Mouse (Mus musculus): ENCODE results near the gene Cxcr3. TPM values are rescaled to one million over a fixed set of nuclear protein-coding genes. Genes with fewer than 3 reads are reported as not detected.

The Cxcr3 gene
- polyA plus RNA-seq, 1 experiment = 7.0 TPM

DNA sequence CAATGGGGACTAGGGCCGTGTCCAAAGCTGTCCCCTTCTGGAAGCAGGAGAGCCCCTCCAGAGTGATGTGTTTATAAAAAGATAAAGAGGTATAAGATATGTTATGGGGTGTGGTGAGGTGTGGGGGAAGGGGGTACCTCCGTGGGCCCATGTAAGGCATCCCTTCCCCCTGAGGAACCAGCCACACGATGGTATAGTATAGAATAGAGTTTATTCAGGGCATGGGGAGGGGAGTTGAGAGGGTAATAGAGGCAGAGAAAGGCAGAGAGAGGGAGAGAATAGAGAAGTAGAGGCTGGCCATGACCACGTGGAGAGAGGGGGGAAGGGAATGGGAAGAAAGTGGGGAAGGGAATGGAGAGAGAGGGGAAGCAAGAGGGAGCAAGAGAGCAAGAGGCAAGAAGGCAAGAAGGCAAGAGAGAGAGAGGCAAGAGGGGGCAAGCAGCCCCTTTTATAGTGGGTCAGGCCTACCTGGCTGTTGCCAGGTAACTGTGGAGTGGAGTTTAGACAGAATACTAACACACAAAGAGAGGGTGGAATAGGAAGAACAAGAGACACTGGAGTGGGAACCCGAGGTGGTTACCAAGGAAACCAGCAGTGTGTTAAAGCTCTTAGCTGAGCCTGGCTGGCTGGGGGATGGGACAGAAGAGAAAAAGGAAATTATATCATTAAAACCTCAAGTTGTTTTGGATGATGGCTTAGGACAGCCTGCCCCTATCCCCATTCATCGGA is 6.4 kb upstream of the Cxcr3 start:
- no peak overlapping the region; the same call in 1 of the 2 replicates for H3K27ac ChIP-seq (ENCODE audit: insufficient read depth, low read depth, low read length)
- TF ChIP-seq POLR2A (IDR thresholded peaks at IDR 0.05; ENCODE audit: borderline replicate concordance, low read depth, low read length) (no peak), CTCF (IDR thresholded peaks at IDR 0.05; ENCODE audit: low read depth, low read length) (no peak)
- peaks cover 11% of the 10 kb centered on the region for H3K4me1 ChIP-seq (ENCODE audit: control insufficient read depth, insufficient read depth, low read length)
- H3K4me3 ChIP-seq (ENCODE audit: insufficient read depth, low read length) = no peak overlapping the region

DNA sequence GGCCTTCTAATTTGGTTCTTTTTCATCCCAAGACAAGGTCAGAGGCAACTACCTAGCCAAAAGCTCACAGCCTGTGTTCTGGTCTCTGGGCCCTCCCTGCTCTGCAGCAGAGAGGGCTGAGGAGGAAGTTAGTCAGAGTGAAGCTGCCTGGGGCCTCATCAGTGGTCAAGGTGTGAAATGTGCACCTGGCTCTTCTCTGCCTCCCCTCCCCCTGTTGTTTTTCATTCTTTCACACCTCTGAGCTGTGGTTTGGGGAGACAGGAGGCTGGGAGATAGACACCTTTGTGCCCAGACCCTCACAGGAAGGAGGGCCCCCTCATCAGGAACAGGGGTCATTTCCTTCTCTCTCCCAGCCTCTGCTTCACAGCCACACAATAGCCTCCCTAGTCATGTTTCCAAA is 3.1 kb upstream of the Cxcr3 start:
- H3K4me1 ChIP-seq (ENCODE audit: control insufficient read depth, insufficient read depth, low read length) = peaks cover 25% of the 10 kb centered on the region
- TF ChIP-seq CTCF (IDR thresholded peaks at IDR 0.05; ENCODE audit: low read depth, low read length) = no peak
- TF ChIP-seq POLR2A (IDR thresholded peaks at IDR 0.05; ENCODE audit: borderline replicate concordance, low read depth, low read length) = no peak

GRCm38 (mm10) chrX:101734981-101735380 is 912 bp upstream of the Cxcr3 start:
- Histone ChIP-seq H3K27ac (ENCODE audit: insufficient read depth, low read depth, low read length) (peak overlapping the region; percentile 40; the same call in 1 of the 2 replicates), H3K4me1 (ENCODE audit: control insufficient read depth, insufficient read depth, low read length) (peaks cover 21% of the 10 kb centered on the region), H3K4me3 (ENCODE audit: insufficient read depth, low read length) (no peak overlapping the region)
- no peak for TF ChIP-seq POLR2A (IDR thresholded peaks at IDR 0.05; ENCODE audit: borderline replicate concordance, low read depth, low read length)
- TF ChIP-seq CTCF (IDR thresholded peaks at IDR 0.05; ENCODE audit: low read depth, low read length) = no peak

More for the DNA sequence above, 3.1 kb upstream of the Cxcr3 start:
- Histone ChIP-seq H3K27ac (ENCODE audit: insufficient read depth, low read depth, low read length) (no peak overlapping the region), H3K4me3 (ENCODE audit: insufficient read depth, low read length) (no peak overlapping the region)

GRCm38 (mm10) chrX:101733288-101733687 is 781 bp downstream of the Cxcr3 start:
- TF ChIP-seq CTCF (IDR thresholded peaks at IDR 0.05; ENCODE audit: low read depth, low read length) (no peak), POLR2A (IDR thresholded peaks at IDR 0.05; ENCODE audit: borderline replicate concordance, low read depth, low read length) (no peak)
- H3K4me3 ChIP-seq (ENCODE audit: insufficient read depth, low read length) = peak overlapping the region; percentile 55
- peak overlapping the region; percentile 97 for H3K27ac ChIP-seq (ENCODE audit: insufficient read depth, low read depth, low read length)
- peaks cover 28% of the 10 kb centered on the region for H3K4me1 ChIP-seq (ENCODE audit: control insufficient read depth, insufficient read depth, low read length)

DNA sequence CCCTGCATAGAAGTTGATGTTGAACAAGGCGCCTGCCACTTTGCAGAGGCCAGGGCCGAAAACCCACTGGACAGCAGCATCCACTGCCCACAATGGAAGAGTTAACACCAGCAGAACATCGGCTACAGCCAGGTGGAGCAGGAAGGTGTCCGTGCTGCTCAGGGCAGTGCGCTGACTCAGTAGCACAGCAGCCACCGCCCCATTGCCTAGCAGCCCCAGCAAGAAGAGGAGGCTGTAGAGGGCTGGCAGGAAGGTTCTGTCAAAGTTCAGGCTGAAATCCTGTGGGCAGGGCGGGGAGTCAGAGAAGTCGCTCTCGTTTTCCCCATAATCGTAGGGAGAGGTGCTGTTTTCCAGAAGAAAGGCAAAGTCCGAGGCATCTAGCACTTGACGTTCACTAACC is 1.4 kb downstream of the Cxcr3 start:
- H3K27ac ChIP-seq (ENCODE audit: insufficient read depth, low read depth, low read length) = no peak overlapping the region; the same call in 1 of the 2 replicates
- peaks cover 31% of the 10 kb centered on the region for H3K4me1 ChIP-seq (ENCODE audit: control insufficient read depth, insufficient read depth, low read length)
- TF ChIP-seq POLR2A (IDR thresholded peaks at IDR 0.05; ENCODE audit: borderline replicate concordance, low read depth, low read length) = no peak
- TF ChIP-seq CTCF (IDR thresholded peaks at IDR 0.05; ENCODE audit: low read depth, low read length) = no peak
- no peak overlapping the region for H3K4me3 ChIP-seq (ENCODE audit: insufficient read depth, low read length)

- peak overlapping the region; percentile 8; the same call in 1 of the 2 replicates for H3K27ac ChIP-seq (ENCODE audit: insufficient read depth, low read depth, low read length)
- peaks cover 30% of the 10 kb centered on the region for H3K4me1 ChIP-seq (ENCODE audit: control insufficient read depth, insufficient read depth, low read length)
- no peak for TF ChIP-seq CTCF (IDR thresholded peaks at IDR 0.05; ENCODE audit: low read depth, low read length)
- TF ChIP-seq POLR2A (IDR thresholded peaks at IDR 0.05; ENCODE audit: borderline replicate concordance, low read depth, low read length) = no peak
- no peak overlapping the region for H3K4me3 ChIP-seq (ENCODE audit: insufficient read depth, low read length)
Measured at GRCm38 (mm10) chrX:101730010-101730409, 4.1 kb downstream of the Cxcr3 start.

DNA sequence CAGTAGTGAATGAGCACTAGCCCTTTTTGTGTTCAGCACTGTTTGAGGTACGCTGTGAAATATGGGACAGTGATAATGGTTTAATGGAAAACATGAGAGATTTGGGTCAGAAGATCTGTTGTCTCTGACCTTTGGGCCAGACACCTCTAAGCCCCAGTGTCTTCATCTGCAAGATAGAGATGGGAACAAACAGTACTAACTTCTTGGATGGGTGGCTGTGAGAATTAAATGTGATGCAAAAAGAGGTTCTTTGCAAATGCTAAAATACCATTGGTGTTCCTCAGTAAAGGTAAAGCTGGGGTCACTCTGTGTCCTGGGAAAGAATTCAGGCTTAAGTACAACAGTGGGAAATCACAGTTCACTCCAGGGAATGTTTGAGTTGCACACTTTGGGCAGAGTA is 13.7 kb downstream of the Cxcr3 start:
- Histone ChIP-seq H3K27ac (ENCODE audit: insufficient read depth, low read depth, low read length) (no peak overlapping the region), H3K4me3 (ENCODE audit: insufficient read depth, low read length) (no peak overlapping the region), H3K4me1 (ENCODE audit: control insufficient read depth, insufficient read depth, low read length) (no peaks in the 10 kb centered on the region; the same call in 1 of the 2 replicates)
- TF ChIP-seq CTCF (IDR thresholded peaks at IDR 0.05; ENCODE audit: low read depth, low read length) = no peak
- TF ChIP-seq POLR2A (IDR thresholded peaks at IDR 0.05; ENCODE audit: borderline replicate concordance, low read depth, low read length) = no peak

GRCm38 (mm10) chrX:101705111-101705510 is 29.0 kb downstream of the Cxcr3 start:
- Histone ChIP-seq H3K27ac (ENCODE audit: insufficient read depth, low read depth, low read length) (no peak overlapping the region), H3K4me1 (ENCODE audit: control insufficient read depth, insufficient read depth, low read length) (no peaks in the 10 kb centered on the region), H3K4me3 (ENCODE audit: insufficient read depth, low read length) (no peak overlapping the region)
- TF ChIP-seq CTCF (IDR thresholded peaks at IDR 0.05; ENCODE audit: low read depth, low read length) (no peak), POLR2A (IDR thresholded peaks at IDR 0.05; ENCODE audit: borderline replicate concordance, low read depth, low read length) (no peak)

DNA sequence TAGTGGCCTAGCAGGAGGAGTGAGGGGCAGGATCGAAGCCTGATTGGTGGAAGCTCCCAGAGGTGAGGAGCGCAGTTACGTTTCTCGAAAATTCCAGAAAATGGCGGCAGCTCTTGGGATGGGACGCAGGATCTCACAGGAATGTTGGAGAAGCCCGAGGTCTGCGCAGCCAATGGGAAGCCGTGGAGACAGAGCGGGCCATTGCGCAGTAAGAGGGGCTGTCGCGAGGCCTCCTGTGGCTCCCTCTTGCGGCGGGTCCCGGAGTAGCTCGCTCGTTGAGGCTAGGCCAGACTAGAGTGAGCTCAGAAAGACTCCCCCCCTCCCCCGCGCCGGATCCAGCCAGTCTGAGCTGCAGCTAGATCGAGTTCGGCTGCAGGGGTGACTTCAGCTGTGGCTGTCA is 35.8 kb downstream of the Cxcr3 start:
- H3K27ac ChIP-seq (ENCODE audit: insufficient read depth, low read depth, low read length) = no peak overlapping the region
- no peak for TF ChIP-seq CTCF (IDR thresholded peaks at IDR 0.05; ENCODE audit: low read depth, low read length)
- TF ChIP-seq POLR2A (IDR thresholded peaks at IDR 0.05; ENCODE audit: borderline replicate concordance, low read depth, low read length) = no peak
- no peak overlapping the region for H3K4me3 ChIP-seq (ENCODE audit: insufficient read depth, low read length)
- no peaks in the 10 kb centered on the region for H3K4me1 ChIP-seq (ENCODE audit: control insufficient read depth, insufficient read depth, low read length)

GRCm38 (mm10) chrX:101697537-101697936 is 36.5 kb downstream of the Cxcr3 start:
- Histone ChIP-seq H3K4me3 (ENCODE audit: insufficient read depth, low read length) (no peak overlapping the region), H3K4me1 (ENCODE audit: control insufficient read depth, insufficient read depth, low read length) (no peaks in the 10 kb centered on the region), H3K27ac (ENCODE audit: insufficient read depth, low read depth, low read length) (no peak overlapping the region)
- no peak for TF ChIP-seq CTCF (IDR thresholded peaks at IDR 0.05; ENCODE audit: low read depth, low read length)
- TF ChIP-seq POLR2A (IDR thresholded peaks at IDR 0.05; ENCODE audit: borderline replicate concordance, low read depth, low read length) = no peak
